Mouse (Mus musculus) midbrain, embryonic 13.5 days (tissue): ENCODE results near the gene Olfr1031. TPM values are rescaled to one million over a fixed set of nuclear protein-coding genes. Genes with fewer than 3 reads are reported as not detected.
"Not testable (repeated sequence)": the region's sequence is repeated elsewhere in the genome, so short reads cannot be mapped to it uniquely, and the experiment has no call there.

ENCODE experiments used
- ATAC-seq: fragments of 200-750 bp; cut with Nextera tagmentation; 2 replicates; pipeline ENCODE4 v1.8.0; 2017; ENCODE audit warnings: mild to moderate bottlenecking, moderate TSS enrichment, moderate library complexity
- H3K27ac ChIP-seq: fragments of 300-500 bp; sonication (generic); 2 replicates; pipeline ENCODE4 v1.5.1; 2015; ENCODE audit warnings: inconsistent platforms, mild to moderate bottlenecking, moderate library complexity
- H3K27me3 ChIP-seq: fragments of 300-500 bp; sonication (generic); 2 replicates; pipeline ENCODE4 v1.6.1; 2015; ENCODE audit warnings: mild to moderate bottlenecking, inconsistent platforms
- H3K36me3 ChIP-seq: fragments of 300-500 bp; sonication (generic); 2 replicates; pipeline ENCODE4 v1.6.1; 2015; ENCODE audit warnings: mild to moderate bottlenecking, inconsistent platforms
- H3K4me1 ChIP-seq: fragments of 300-500 bp; sonication (generic); replicated peaks from 2 replicates; pipeline ENCODE4 v1.6.1; 2015; ENCODE audit warnings: inconsistent platforms
- H3K4me2 ChIP-seq: fragments of 300-500 bp; sonication (generic); replicated peaks from 2 replicates; pipeline ENCODE4 v1.6.1; 2015; ENCODE audit warnings: moderate library complexity, mild to moderate bottlenecking, inconsistent platforms
- H3K4me3 ChIP-seq: fragments of 300-500 bp; sonication (generic); replicated peaks from 2 replicates; pipeline ENCODE4 v1.5.1; 2015; ENCODE audit warnings: mild to moderate bottlenecking, inconsistent platforms
- H3K9ac ChIP-seq: fragments of 300-500 bp; sonication (generic); replicated peaks from 2 replicates; pipeline ENCODE4 v1.6.1; 2015; ENCODE audit warnings: mild to moderate bottlenecking, inconsistent platforms
- H3K9me3 ChIP-seq: fragments of 300-500 bp; sonication (generic); 2 replicates; pipeline ENCODE4 v1.6.1; 2016; ENCODE audit warnings: mild to moderate bottlenecking, inconsistent platforms
- WGBS: fragments of 180-500 bp; shearing (Covaris S2); methylation state at CpG from one replicate; pipeline ENCODE4 v1.1.7; 2015; 5-methylcytosine and 5-hydroxymethylcytosine counted together
- polyA plus RNA-seq: library from polyadenylated mRNA; unstranded; fragments of >200 nt; fragmentation: Nextera tagmentation; extraction: Ambion mirVana; gene quantifications from 2 replicates; pipeline ENCODE4 v1.2.1, GENCODE M21; 2015

The Olfr1031 gene
- polyA plus RNA-seq, result not detected in 2 replicates

- H3K4me1 ChIP-seq, result no peaks in the 10 kb centered on the region
- H3K27me3 ChIP-seq, result no peaks in the 10 kb centered on the region
- no peaks in the 10 kb centered on the region for H3K9me3 ChIP-seq
- H3K9ac ChIP-seq, result no peak within 1 kb of the TSS
- H3K36me3 ChIP-seq, result no peaks in the 10 kb centered on the region
- ATAC-seq, result no peak
- no peak within 1 kb of the TSS for H3K27ac ChIP-seq
- no peak within 1 kb of the TSS for H3K4me2 ChIP-seq
- WGBS, result 60% methylated on average over 3 of the region's 3 CpGs
- no peak within 1 kb of the TSS for H3K4me3 ChIP-seq
Observed at GRCm38 (mm10) chr2:85990004-85990403, at the start of gene Olfr1031. Olfr1031 (plus strand) TSS chr2:85990304.

- no peak within 1 kb of the TSS for H3K4me3 ChIP-seq
Observed at GRCm38 (mm10) chr2:85950137-85950536, 40.0 kb upstream of the Olfr1031 start, which contains the start of gene Olfr1028. Olfr1028 (plus strand) TSS chr2:85950437.

GRCm38 (mm10) chr2:85973595-85973994, 16.5 kb upstream of the Olfr1031 start, which contains the start of gene Olfr1029:
Olfr1029 (plus strand) TSS chr2:85973895.
- Histone ChIP-seq H3K9me3 (no peaks in the 10 kb centered on the region), H3K27me3 (no peaks in the 10 kb centered on the region), H3K4me1 (no peaks in the 10 kb centered on the region), H3K4me2 (no peak within 1 kb of the TSS), H3K36me3 (no peaks in the 10 kb centered on the region), H3K4me3 (no peak within 1 kb of the TSS), H3K27ac (no peak within 1 kb of the TSS), H3K9ac (no peak within 1 kb of the TSS)
- ATAC-seq, result no peak
- 87% methylated on average over 2 of the region's 2 CpGs for WGBS

More at GRCm38 (mm10) chr2:85950137-85950536, 40.0 kb upstream of the Olfr1031 start, which contains the start of gene Olfr1028:
- H3K9me3 ChIP-seq, result no peaks in the 10 kb centered on the region
- no peak within 1 kb of the TSS for H3K4me2 ChIP-seq
- no peak within 1 kb of the TSS for H3K27ac ChIP-seq
- 82% methylated on average over 1 of the region's 1 CpGs for WGBS
- H3K36me3 ChIP-seq, result no peaks in the 10 kb centered on the region
- no peaks in the 10 kb centered on the region for H3K4me1 ChIP-seq
- no peak for ATAC-seq
- no peak within 1 kb of the TSS for H3K9ac ChIP-seq
- H3K27me3 ChIP-seq, result no peaks in the 10 kb centered on the region

GRCm38 (mm10) chr2:85978976-85979375, 11.1 kb upstream of the Olfr1031 start, which contains the start of gene Olfr1030:
Olfr1030 (plus strand) TSS chr2:85979276.
- Histone ChIP-seq H3K9me3 (no peaks in the 10 kb centered on the region), H3K27ac (no peak within 1 kb of the TSS), H3K27me3 (no peaks in the 10 kb centered on the region), H3K36me3 (no peaks in the 10 kb centered on the region), H3K4me3 (no peak within 1 kb of the TSS), H3K4me2 (no peak within 1 kb of the TSS), H3K4me1 (no peaks in the 10 kb centered on the region), H3K9ac (no peak within 1 kb of the TSS)
- ATAC-seq, result no peak
- WGBS, result 89% methylated on average over 1 of the region's 1 CpGs

- no peaks in the 10 kb centered on the region for H3K9me3 ChIP-seq
- no peak within 1 kb of the TSS for H3K4me3 ChIP-seq
- no peaks in the 10 kb centered on the region for H3K36me3 ChIP-seq
- H3K9ac ChIP-seq, result no peak within 1 kb of the TSS
- no peaks in the 10 kb centered on the region for H3K27me3 ChIP-seq
- WGBS, result 89% methylated on average over 7 of the region's 7 CpGs
- H3K27ac ChIP-seq, result no peak within 1 kb of the TSS
- H3K4me1 ChIP-seq, result no peaks in the 10 kb centered on the region
- H3K4me2 ChIP-seq, result no peak within 1 kb of the TSS
- no peak for ATAC-seq
Observed at GRCm38 (mm10) chr2:86005240-86005639, 15.1 kb downstream of the Olfr1031 start, which contains the start of gene Olfr1032. Olfr1032 (plus strand) TSS chr2:86005540.

- WGBS, result 7% methylated on average over 11 of the region's 11 CpGs
- peak within 1 kb of the TSS; percentile 35 for H3K4me3 ChIP-seq
- H3K27me3 ChIP-seq, H3K4me1 ChIP-seq, H3K9me3 ChIP-seq, ATAC-seq, H3K27ac ChIP-seq, H3K36me3 ChIP-seq: not testable (repeated sequence)
- peak within 1 kb of the TSS; percentile 48; the same call in 1 of the 2 replicates for H3K9ac ChIP-seq
- peak within 1 kb of the TSS; percentile 50 for H3K4me2 ChIP-seq
Observed at GRCm38 (mm10) chr2:86020406-86020805, 30.3 kb downstream of the Olfr1031 start, which contains the start of gene Olfr1033. Olfr1033 (plus strand) TSS chr2:86020633.

- not testable (repeated sequence) for H3K4me1 ChIP-seq, H3K36me3 ChIP-seq, H3K4me3 ChIP-seq, ATAC-seq, H3K4me2 ChIP-seq, H3K27ac ChIP-seq, H3K9me3 ChIP-seq, H3K27me3 ChIP-seq, H3K9ac ChIP-seq
- 86% methylated on average over 6 of the region's 9 CpGs for WGBS
Observed at GRCm38 (mm10) chr2:86021518-86021917, 31.4 kb downstream of the Olfr1031 start.

Other genes with a start within 250 kb of the Olfr1031 start
- not detected in 2 replicates for gene Olfr1012, start 227.5 kb upstream of the Olfr1031 start, polyA plus RNA-seq
- not detected in 2 replicates for gene Olfr1013, start 223.2 kb upstream of the Olfr1031 start, polyA plus RNA-seq
- gene Olfr1014, start 217.6 kb upstream of the Olfr1031 start, polyA plus RNA-seq, result not detected in 2 replicates
- not detected in 2 replicates for gene Olfr1015, start 208.3 kb upstream of the Olfr1031 start, polyA plus RNA-seq
- not detected in 2 replicates for gene Olfr1016, start 187.8 kb upstream of the Olfr1031 start, polyA plus RNA-seq
- not detected in 2 replicates for gene Olfr1018, start 171.8 kb upstream of the Olfr1031 start, polyA plus RNA-seq
- not detected in 2 replicates for gene Olfr1019, start 144.8 kb upstream of the Olfr1031 start, polyA plus RNA-seq
- gene Olfr1020, start 143.3 kb upstream of the Olfr1031 start, polyA plus RNA-seq, result not detected in 2 replicates
- not detected in 2 replicates for gene Olfr1022, start 121.7 kb upstream of the Olfr1031 start, polyA plus RNA-seq
- gene Olfr1023, start 104.7 kb upstream of the Olfr1031 start, polyA plus RNA-seq, result not detected in 2 replicates
- gene Olfr1024, start 85.3 kb upstream of the Olfr1031 start, polyA plus RNA-seq, result not detected in 2 replicates
- gene Olfr1025-ps1, start 75.1 kb upstream of the Olfr1031 start, polyA plus RNA-seq, result not detected in 2 replicates
- gene Olfr1026, start 68.7 kb upstream of the Olfr1031 start, polyA plus RNA-seq, result not detected in 2 replicates
- not detected in 2 replicates for gene Olfr1028, start 39.9 kb upstream of the Olfr1031 start, polyA plus RNA-seq
- not detected in 2 replicates for gene Olfr1029, start 16.4 kb upstream of the Olfr1031 start, polyA plus RNA-seq
- gene Olfr1030, start 11.0 kb upstream of the Olfr1031 start, polyA plus RNA-seq, result not detected in 2 replicates
- not detected in 2 replicates for gene Olfr1032, start 15.2 kb downstream of the Olfr1031 start, polyA plus RNA-seq
- not detected in 2 replicates for gene Olfr1033, start 30.3 kb downstream of the Olfr1031 start, polyA plus RNA-seq
- gene Olfr1034, start 55.6 kb downstream of the Olfr1031 start, polyA plus RNA-seq, result not detected in 2 replicates
- not detected in 2 replicates for gene Olfr1036, start 83.7 kb downstream of the Olfr1031 start, polyA plus RNA-seq
- gene Olfr1037, start 97.1 kb downstream of the Olfr1031 start, polyA plus RNA-seq, result not detected in 2 replicates
- gene Olfr1039, start 145.6 kb downstream of the Olfr1031 start, polyA plus RNA-seq, result not detected in 2 replicates
- gene Olfr1040, start 156.4 kb downstream of the Olfr1031 start, polyA plus RNA-seq, result not detected in 2 replicates
- not detected in 2 replicates for gene Olfr1042, start 171.5 kb downstream of the Olfr1031 start, polyA plus RNA-seq
- gene Olfr1043, start 177.2 kb downstream of the Olfr1031 start, polyA plus RNA-seq, result not detected in 2 replicates
- gene Olfr1044, start 187.5 kb downstream of the Olfr1031 start, polyA plus RNA-seq, result not detected in 2 replicates
- gene Olfr52, start 195.4 kb downstream of the Olfr1031 start, polyA plus RNA-seq, result not detected in 2 replicates
- gene Olfr1045, start 212.7 kb downstream of the Olfr1031 start, polyA plus RNA-seq, result not detected in 2 replicates
- not detected in 2 replicates for gene Olfr1046, start 229.0 kb downstream of the Olfr1031 start, polyA plus RNA-seq
- not detected in 2 replicates for gene Olfr1047, start 241.1 kb downstream of the Olfr1031 start, polyA plus RNA-seq
- not detected in 2 replicates for gene Olfr1048, start 250.0 kb downstream of the Olfr1031 start, polyA plus RNA-seq